Mouse (Mus musculus) intestine, embryonic 16.5 days (tissue): ENCODE data around the gene Gm20388. TPM values are rescaled to one million over a fixed set of nuclear protein-coding genes. Genes with fewer than 3 reads are reported as not detected.

Source experiments
- ATAC-seq: fragments of 200-750 bp; cut with Nextera tagmentation; 2 replicates; pipeline ENCODE4 v1.8.0; 2017; ENCODE audit warnings: moderate TSS enrichment, moderate library complexity
- H3K27ac ChIP-seq: fragments of 300-500 bp; sonication (generic); 2 replicates; pipeline ENCODE4 v1.5.1; 2014; ENCODE audit warnings: mild to moderate bottlenecking, low read length
- H3K27me3 ChIP-seq: fragments of 300-500 bp; sonication (generic); replicated peaks from 2 replicates; pipeline ENCODE4 v1.6.1; 2014; ENCODE audit warnings: low read length, control low read depth, mixed read lengths; ENCODE audit not compliant: control insufficient read depth, insufficient read depth
- H3K36me3 ChIP-seq: fragments of 300-500 bp; sonication (generic); 2 replicates; pipeline ENCODE4 v1.6.1; 2014; ENCODE audit warnings: low read length, control low read depth; ENCODE audit not compliant: control insufficient read depth, insufficient read depth
- H3K4me1 ChIP-seq: fragments of 300-500 bp; sonication (generic); 2 replicates; pipeline ENCODE4 v1.6.1; 2014; ENCODE audit warnings: low read length, control low read depth, mixed read lengths; ENCODE audit not compliant: control insufficient read depth, insufficient read depth
- H3K4me2 ChIP-seq: fragments of 300-500 bp; sonication (generic); 2 replicates; pipeline ENCODE4 v1.6.1; 2014; ENCODE audit warnings: low read depth, low read length, control low read depth
- H3K4me3 ChIP-seq: fragments of 300-500 bp; sonication (generic); 2 replicates; pipeline ENCODE4 v1.5.1; 2014; ENCODE audit warnings: mild to moderate bottlenecking, low read length
- H3K9ac ChIP-seq: fragments of 300-500 bp; sonication (generic); 2 replicates; pipeline ENCODE4 v1.6.1; 2014; ENCODE audit warnings: low read depth, low read length
- H3K9me3 ChIP-seq: fragments of 300-500 bp; sonication (generic); 2 replicates; pipeline ENCODE4 v1.6.1; 2016; ENCODE audit warnings: low read length, control low read depth; ENCODE audit not compliant: control insufficient read depth
- WGBS: fragments of 180-500 bp; shearing (Covaris S2); extraction: QIAGEN DNeasy Blood & Tissue Kit; methylation state at CpG from one replicate; pipeline ENCODE4 v1.1.7; 2014; 5-methylcytosine and 5-hydroxymethylcytosine counted together
- polyA plus RNA-seq: library from polyadenylated mRNA; unstranded; fragments of >200 nt; fragmentation: Nextera tagmentation; extraction: Ambion mirVana; gene quantifications from 2 replicates; pipeline ENCODE4 v1.2.1, GENCODE M21; 2015

Gm20388 gene
- polyA plus RNA-seq, 1 experiment from 2014 or later, result 5.8 TPM

- Histone ChIP-seq H3K9me3 (no peaks in the 10 kb centered on the region), H3K27ac (no peak overlapping the region)
- WGBS, result 75% methylated on average over 19 of the region's 19 CpGs
Measured at GRCm38 (mm10) chr8:121541862-121542261, 1631.2 kb downstream of the Gm20388 start.

DNA sequence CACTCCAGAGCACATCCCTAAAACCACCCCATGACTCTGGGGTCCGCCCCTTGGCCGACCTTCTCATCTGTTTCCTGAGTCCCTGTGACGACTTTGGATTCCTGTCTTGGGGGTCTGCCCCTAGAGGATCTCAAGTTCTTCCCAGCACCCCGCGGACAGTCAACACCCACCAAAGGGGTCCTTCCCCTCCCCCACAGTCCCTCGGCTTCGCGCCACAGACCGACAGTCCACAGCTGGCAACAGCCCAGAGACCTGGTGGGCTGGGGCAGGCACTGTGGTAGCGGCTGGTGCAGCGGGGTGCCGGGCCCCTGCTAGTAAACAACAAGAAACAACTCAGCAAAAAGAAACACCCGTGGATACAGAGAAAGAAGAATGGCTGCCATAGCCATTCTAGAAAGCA lies 1632.3 kb downstream of the Gm20388 start:
- Histone ChIP-seq H3K36me3 (no peaks in the 10 kb centered on the region), H3K4me3 (no peak overlapping the region), H3K27me3 (no peaks in the 10 kb centered on the region), H3K27ac (no peak overlapping the region), H3K9ac (no peak overlapping the region), H3K9me3 (no peaks in the 10 kb centered on the region), H3K4me2 (no peak overlapping the region), H3K4me1 (no peaks in the 10 kb centered on the region)
- ATAC-seq, result no peak
- WGBS, result 66% methylated on average over 13 of the region's 13 CpGs

More at GRCm38 (mm10) chr8:121541862-121542261, 1631.2 kb downstream of the Gm20388 start:
- H3K4me2 ChIP-seq, result no peak overlapping the region
- no peaks in the 10 kb centered on the region for H3K4me1 ChIP-seq
- H3K4me3 ChIP-seq, result no peak overlapping the region
- no peak overlapping the region for H3K9ac ChIP-seq
- no peaks in the 10 kb centered on the region for H3K36me3 ChIP-seq
- no peak for ATAC-seq
- H3K27me3 ChIP-seq, result no peaks in the 10 kb centered on the region

- H3K4me3 ChIP-seq, result no peak within 1 kb of the TSS
- no peak within 1 kb of the TSS for H3K9ac ChIP-seq
- H3K4me1 ChIP-seq, result no peaks in the 10 kb centered on the region
- no peak within 1 kb of the TSS for H3K27ac ChIP-seq
- no peaks in the 10 kb centered on the region for H3K36me3 ChIP-seq
- 83% methylated on average over 12 of the region's 12 CpGs for WGBS
- no peaks in the 10 kb centered on the region for H3K9me3 ChIP-seq
- H3K4me2 ChIP-seq, result no peak within 1 kb of the TSS
- ATAC-seq, result no peak
- no peaks in the 10 kb centered on the region for H3K27me3 ChIP-seq
Measured at GRCm38 (mm10) chr8:121544276-121544785, 1633.7 kb downstream of the Gm20388 start, which contains the start of gene 1700018B08Rik. TSS of gene 1700018B08Rik (minus strand) at chr8:121544320.

- no peaks in the 10 kb centered on the region for H3K36me3 ChIP-seq
- 67% methylated on average over 11 of the region's 11 CpGs for WGBS
- no peak overlapping the region for H3K4me3 ChIP-seq
- no peaks in the 10 kb centered on the region for H3K9me3 ChIP-seq
- no peaks in the 10 kb centered on the region for H3K4me1 ChIP-seq
- H3K9ac ChIP-seq, result no peak overlapping the region
- H3K27ac ChIP-seq, result no peak overlapping the region
- no peaks in the 10 kb centered on the region for H3K27me3 ChIP-seq
- H3K4me2 ChIP-seq, result no peak overlapping the region
- no peak for ATAC-seq
Measured at GRCm38 (mm10) chr8:121544936-121545335, 1634.3 kb downstream of the Gm20388 start.

- no peak overlapping the region for H3K4me2 ChIP-seq
- H3K4me3 ChIP-seq, result no peak overlapping the region
- H3K36me3 ChIP-seq, result 0 out of 2 replicates have a peak, but pooled peaks cover 6% of the 10 kb centered on the region
- H3K4me1 ChIP-seq, result no peaks in the 10 kb centered on the region
- H3K27me3 ChIP-seq, result no peaks in the 10 kb centered on the region
- peak; percentile 62 for ATAC-seq
- H3K9me3 ChIP-seq, result no peaks in the 10 kb centered on the region
- no peak overlapping the region for H3K9ac ChIP-seq
- no peak overlapping the region for H3K27ac ChIP-seq
- WGBS, result 5% methylated on average over 7 of the region's 7 CpGs
Measured at GRCm38 (mm10) chr8:121547132-121547531, 1636.5 kb downstream of the Gm20388 start.

GRCm38 (mm10) chr8:121550056-121550455 lies 1639.4 kb downstream of the Gm20388 start:
- no peak overlapping the region for H3K9ac ChIP-seq
- H3K4me3 ChIP-seq, result no peak overlapping the region
- H3K36me3 ChIP-seq, result peaks cover 20% of the 10 kb centered on the region; the same call in 1 of the 2 replicates
- 89% methylated on average over 6 of the region's 6 CpGs for WGBS
- no peaks in the 10 kb centered on the region for H3K9me3 ChIP-seq
- ATAC-seq, result no peak
- no peak overlapping the region for H3K27ac ChIP-seq
- no peaks in the 10 kb centered on the region for H3K4me1 ChIP-seq
- no peaks in the 10 kb centered on the region for H3K27me3 ChIP-seq
- no peak overlapping the region for H3K4me2 ChIP-seq

- no peaks in the 10 kb centered on the region for H3K27me3 ChIP-seq
- no peak for ATAC-seq
- no peaks in the 10 kb centered on the region for H3K9me3 ChIP-seq
- 62% methylated on average over 24 of the region's 24 CpGs for WGBS
- H3K36me3 ChIP-seq, result peaks cover 24% of the 10 kb centered on the region; the same call in 1 of the 2 replicates
- H3K27ac ChIP-seq, result no peak overlapping the region
- no peak overlapping the region for H3K4me2 ChIP-seq
- H3K4me3 ChIP-seq, result no peak overlapping the region
- H3K4me1 ChIP-seq, result no peaks in the 10 kb centered on the region
- H3K9ac ChIP-seq, result no peak overlapping the region
Measured at GRCm38 (mm10) chr8:121551065-121551985, 1640.7 kb downstream of the Gm20388 start.

DNA sequence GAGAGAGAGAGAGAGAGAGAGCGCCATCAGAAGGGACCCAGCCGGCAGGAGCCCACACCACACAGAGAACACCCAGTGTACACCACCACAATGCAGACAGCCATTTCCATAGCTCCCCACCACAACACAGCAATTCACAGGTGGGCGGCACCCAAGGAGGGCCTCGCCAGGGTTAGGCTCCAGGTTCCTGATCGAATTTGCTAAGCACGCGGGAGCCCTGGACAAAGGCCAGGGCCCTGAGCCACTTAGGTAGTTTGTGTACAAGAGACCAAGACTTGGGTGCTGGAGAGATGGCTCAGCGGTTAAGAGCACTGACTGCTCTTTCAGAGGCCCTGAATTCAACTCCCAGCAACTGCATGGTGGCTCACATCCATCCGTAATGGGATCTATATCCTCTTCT lies 1641.9 kb downstream of the Gm20388 start:
- no peak overlapping the region for H3K9ac ChIP-seq
- 85% methylated on average over 9 of the region's 9 CpGs for WGBS
- ATAC-seq, result no peak
- H3K4me3 ChIP-seq, result no peak overlapping the region
- H3K9me3 ChIP-seq, result no peaks in the 10 kb centered on the region
- H3K27ac ChIP-seq, result no peak overlapping the region
- no peaks in the 10 kb centered on the region for H3K4me1 ChIP-seq
- H3K27me3 ChIP-seq, result no peaks in the 10 kb centered on the region
- H3K36me3 ChIP-seq, result peaks cover 24% of the 10 kb centered on the region; the same call in 1 of the 2 replicates
- no peak overlapping the region for H3K4me2 ChIP-seq

DNA sequence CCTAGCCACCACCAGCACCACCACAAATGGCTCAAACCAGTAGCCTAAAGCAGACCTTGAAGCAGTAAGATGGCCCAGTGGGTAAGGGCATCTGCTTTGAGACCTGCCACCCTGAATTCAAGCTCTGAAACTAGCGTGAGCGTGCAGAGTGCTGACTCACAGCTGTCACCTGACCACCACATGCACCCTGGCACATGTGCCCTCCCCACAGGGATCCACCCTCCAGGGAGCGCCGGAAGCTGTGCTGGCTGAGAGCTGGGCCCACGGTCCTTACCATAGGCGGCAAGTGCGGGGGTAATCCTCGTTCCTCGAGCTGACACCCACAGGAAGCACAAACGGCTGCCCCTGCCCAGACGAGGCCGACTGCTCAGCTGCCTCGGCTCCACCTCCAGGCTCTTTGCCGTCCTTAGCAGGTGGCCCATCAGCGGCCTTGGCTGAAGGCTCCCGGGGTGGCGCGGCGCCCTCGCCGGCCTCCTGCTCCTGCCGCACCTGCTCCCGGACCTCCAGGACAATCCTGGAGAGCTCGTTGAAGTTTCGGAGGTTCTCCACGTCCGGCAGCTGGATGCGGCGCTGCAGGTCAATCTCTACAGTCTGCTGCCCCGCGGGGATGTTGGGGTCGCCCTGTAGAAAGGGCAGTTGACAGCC lies 1643.3 kb downstream of the Gm20388 start:
- no peak for ATAC-seq
- 94% methylated on average over 32 of the region's 32 CpGs for WGBS
- Histone ChIP-seq H3K4me3 (no peak overlapping the region), H3K9ac (no peak overlapping the region), H3K4me1 (no peaks in the 10 kb centered on the region), H3K4me2 (no peak overlapping the region), H3K27me3 (no peaks in the 10 kb centered on the region), H3K27ac (no peak overlapping the region), H3K36me3 (peaks cover 32% of the 10 kb centered on the region; the same call in 1 of the 2 replicates), H3K9me3 (no peaks in the 10 kb centered on the region)
